Mouse (Mus musculus): ENCODE data around the gene Cul9. TPM values are rescaled to one million over a fixed set of nuclear protein-coding genes. Genes with fewer than 3 reads are reported as not detected.
"Not testable (repeated sequence)": the region's sequence is repeated elsewhere in the genome, so short reads cannot be mapped to it uniquely, and the experiment has no call there.

Gene Cul9
- polyA plus RNA-seq, 1 experiment from 2014 or later, result 2.8 TPM

DNA sequence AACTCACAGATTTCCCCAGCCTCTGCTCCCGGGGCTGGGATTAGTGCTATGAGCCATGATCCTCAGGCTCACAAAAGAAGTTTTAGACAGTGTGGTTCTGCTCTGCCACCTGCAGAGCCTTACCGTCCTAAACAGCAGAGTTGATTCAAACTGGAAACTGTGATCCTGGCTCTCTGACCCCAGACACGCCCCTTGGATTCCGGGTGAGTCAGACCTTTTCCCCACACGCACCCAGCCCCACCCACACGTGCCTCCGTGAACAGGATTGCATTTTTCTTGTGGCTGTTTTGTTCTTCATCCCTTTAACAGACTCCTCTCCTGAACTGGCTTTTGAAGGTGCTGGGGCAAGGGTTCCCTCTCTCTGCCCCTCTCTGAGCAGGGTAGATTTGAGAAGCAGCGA is 48.2 kb downstream of the Cul9 start:
- peaks cover 4% of the 10 kb centered on the region; the same call in 1 of the 2 replicates for H3K4me1 ChIP-seq (ENCODE audit: control insufficient read depth, insufficient read depth, low read length)
- H3K4me2 ChIP-seq (ENCODE audit: low read depth, low read length), result no peak overlapping the region; the same call in 1 of the 2 replicates
- no peak overlapping the region for H3K27ac ChIP-seq (ENCODE audit: low read length)
- ATAC-seq, result no peak
- H3K9me3 ChIP-seq (ENCODE audit: control insufficient read depth, low read length), result no peaks in the 10 kb centered on the region
- no peak overlapping the region; the same call in 1 of the 2 replicates for H3K9ac ChIP-seq (ENCODE audit: low read depth, low read length)
- H3K27me3 ChIP-seq (replicated peaks; ENCODE audit: control insufficient read depth, insufficient read depth, low read length), result no peaks in the 10 kb centered on the region; the same call in 1 of the 2 replicates
- WGBS, result 53% methylated on average over 8 of the region's 8 CpGs
- H3K4me3 ChIP-seq (ENCODE audit: low read length), result no peak overlapping the region
- no peaks in the 10 kb centered on the region for H3K36me3 ChIP-seq (ENCODE audit: control insufficient read depth, insufficient read depth, low read length)

DNA sequence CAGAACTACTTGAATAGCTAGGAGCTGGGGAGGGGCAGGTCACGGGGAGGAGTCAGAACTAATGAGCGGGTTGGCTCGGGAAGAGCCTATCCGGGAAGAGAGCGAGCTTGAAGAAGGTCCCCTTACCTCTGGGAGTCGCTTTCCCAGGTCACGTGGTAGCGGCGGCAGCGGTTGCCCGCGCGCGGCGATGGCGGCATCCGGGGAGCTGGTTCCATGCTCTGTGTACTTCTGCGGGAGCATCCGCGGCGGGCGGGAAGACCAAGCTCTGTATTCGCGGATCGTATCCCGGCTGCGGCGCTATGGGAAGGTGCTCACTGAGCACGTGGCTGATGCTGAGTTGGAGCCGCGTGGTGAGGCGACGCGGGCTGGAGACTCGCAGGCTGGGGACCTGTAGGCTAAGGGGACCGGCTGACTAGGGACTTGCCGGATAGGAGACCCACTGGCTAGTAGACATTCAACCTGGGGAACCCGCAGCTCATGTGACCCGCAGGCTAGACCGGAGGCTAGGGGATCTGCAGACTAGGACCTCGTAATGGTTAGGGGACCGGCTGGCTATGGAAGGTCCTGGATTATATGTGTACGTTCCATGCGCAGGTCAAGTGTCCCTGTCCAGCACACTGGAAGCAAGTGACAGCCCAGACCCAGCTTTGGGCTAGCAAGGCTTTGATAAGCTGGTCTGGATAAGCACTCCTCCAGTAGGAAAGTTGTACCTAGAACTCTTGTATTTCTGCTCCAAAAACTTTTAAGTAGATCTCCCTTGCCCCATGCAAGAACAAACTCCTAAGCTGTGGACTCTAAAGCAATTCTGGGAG is 49.4 kb downstream of the Cul9 start, which contains the start of gene Dnph1:
Gene Dnph1 (plus strand): TSS at position 89 of the 812 bp plus-strand sequence.
- Histone ChIP-seq H3K9ac (ENCODE audit: low read depth, low read length) (peak within 1 kb of the TSS; percentile 82), H3K27me3 (replicated peaks; ENCODE audit: control insufficient read depth, insufficient read depth, low read length) (no peaks in the 10 kb centered on the region; the same call in 1 of the 2 replicates), H3K27ac (ENCODE audit: low read length) (no peak within 1 kb of the TSS), H3K4me3 (ENCODE audit: low read length) (peak within 1 kb of the TSS; percentile 67), H3K4me2 (ENCODE audit: low read depth, low read length) (peak within 1 kb of the TSS; percentile 94), H3K4me1 (ENCODE audit: control insufficient read depth, insufficient read depth, low read length) (peaks cover 4% of the 10 kb centered on the region; the same call in 1 of the 2 replicates), H3K36me3 (ENCODE audit: control insufficient read depth, insufficient read depth, low read length) (no peaks in the 10 kb centered on the region), H3K9me3 (ENCODE audit: control insufficient read depth, low read length) (no peaks in the 10 kb centered on the region)
- WGBS, result under 1% methylated on average over 44 of the region's 44 CpGs
- peak; percentile 97 for ATAC-seq

DNA sequence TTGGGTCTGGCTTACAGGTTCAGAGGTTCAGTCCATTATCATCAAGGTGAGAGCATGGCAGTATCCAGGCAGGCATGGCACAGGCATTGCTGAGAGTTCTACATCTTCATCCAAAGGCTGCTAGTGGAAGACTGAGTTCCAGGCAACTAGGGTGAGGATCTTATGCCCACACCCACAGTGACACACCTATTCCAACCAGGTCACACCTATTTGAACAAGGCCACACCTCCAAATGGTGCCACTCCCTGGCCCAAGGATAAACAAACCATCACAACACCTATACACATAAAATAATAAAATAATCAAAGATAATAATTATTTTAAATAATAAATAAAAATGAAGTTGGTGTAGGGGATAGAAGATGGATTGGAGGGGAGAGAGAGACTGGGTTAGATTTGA is 50.1 kb downstream of the Cul9 start:
- not testable (repeated sequence) for H3K27ac ChIP-seq (ENCODE audit: low read length); H3K9ac ChIP-seq (ENCODE audit: low read depth, low read length); H3K4me2 ChIP-seq (ENCODE audit: low read depth, low read length); H3K4me3 ChIP-seq (ENCODE audit: low read length); H3K4me1 ChIP-seq (ENCODE audit: control insufficient read depth, insufficient read depth, low read length); H3K36me3 ChIP-seq (ENCODE audit: control insufficient read depth, insufficient read depth, low read length); H3K9me3 ChIP-seq (ENCODE audit: control insufficient read depth, low read length); H3K27me3 ChIP-seq (replicated peaks; ENCODE audit: control insufficient read depth, insufficient read depth, low read length)
- ATAC-seq, result 0 out of 2 replicates have a peak, but pooled peaks have one; percentile 3

DNA sequence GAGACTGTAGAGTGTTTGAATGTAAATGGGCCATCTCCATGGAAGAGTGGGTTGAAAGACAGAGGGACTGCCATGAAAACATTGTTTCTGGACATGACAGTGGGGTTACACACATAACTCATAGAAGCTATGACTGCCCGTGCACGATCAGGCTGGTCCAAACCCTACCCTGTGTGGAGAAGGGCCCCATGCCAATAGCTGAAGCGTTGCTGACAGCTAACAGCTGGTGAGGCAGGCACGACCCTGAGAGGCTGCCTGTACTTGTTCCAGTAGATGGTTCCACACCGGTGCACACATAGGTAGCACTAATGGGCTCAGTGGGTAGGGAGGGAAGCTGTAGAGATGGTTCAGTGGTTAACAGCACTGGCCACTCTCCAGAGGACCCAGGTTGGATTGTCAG is 50.7 kb downstream of the Cul9 start:
- Histone ChIP-seq H3K36me3 (ENCODE audit: control insufficient read depth, insufficient read depth, low read length) (no peaks in the 10 kb centered on the region), H3K27ac (ENCODE audit: low read length) (no peak overlapping the region), H3K27me3 (replicated peaks; ENCODE audit: control insufficient read depth, insufficient read depth, low read length) (no peaks in the 10 kb centered on the region; the same call in 1 of the 2 replicates), H3K9ac (ENCODE audit: low read depth, low read length) (no peak overlapping the region), H3K9me3 (ENCODE audit: control insufficient read depth, low read length) (no peaks in the 10 kb centered on the region), H3K4me1 (ENCODE audit: control insufficient read depth, insufficient read depth, low read length) (peaks cover 4% of the 10 kb centered on the region; the same call in 1 of the 2 replicates), H3K4me3 (ENCODE audit: low read length) (no peak overlapping the region), H3K4me2 (ENCODE audit: low read depth, low read length) (no peak overlapping the region)
- ATAC-seq, result no peak
- WGBS, result 79% methylated on average over 5 of the region's 5 CpGs

DNA sequence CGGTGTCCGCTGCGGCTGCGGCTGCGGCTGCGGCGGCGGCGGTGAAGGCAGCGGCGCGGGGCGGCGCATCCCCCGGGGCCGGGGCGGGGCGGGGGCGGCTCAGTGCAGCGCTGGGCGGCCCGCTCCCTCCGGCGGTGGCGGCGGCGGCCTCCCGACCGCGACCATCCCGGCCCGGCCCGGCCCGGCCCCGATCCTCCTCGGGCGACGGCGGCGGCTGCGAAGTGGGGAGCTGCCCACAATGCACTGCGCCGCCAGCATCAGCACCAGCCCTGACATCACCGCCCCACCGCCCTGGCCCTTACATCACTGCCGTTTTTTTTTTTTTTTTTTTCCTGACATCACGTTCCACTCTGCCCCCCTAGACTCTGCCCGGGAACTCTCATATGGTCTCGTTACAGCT is 58.8 kb downstream of the Cul9 start, which contains the start of gene Ttbk1:
Gene Ttbk1 (minus strand): TSS at position 245 of the 400 bp plus-strand sequence.
- H3K9me3 ChIP-seq (ENCODE audit: control insufficient read depth, low read length), result no peaks in the 10 kb centered on the region
- H3K27me3 ChIP-seq (replicated peaks; ENCODE audit: control insufficient read depth, insufficient read depth, low read length), result peaks cover 52% of the 10 kb centered on the region
- peak within 1 kb of the TSS; percentile 48 for H3K9ac ChIP-seq (ENCODE audit: low read depth, low read length)
- 0 out of 2 replicates have a peak, but pooled peaks cover 4% of the 10 kb centered on the region for H3K4me1 ChIP-seq (ENCODE audit: control insufficient read depth, insufficient read depth, low read length)
- peak within 1 kb of the TSS; percentile 45 for H3K4me3 ChIP-seq (ENCODE audit: low read length)
- WGBS, result 2% methylated on average over 23 of the region's 49 CpGs
- H3K36me3 ChIP-seq (ENCODE audit: control insufficient read depth, insufficient read depth, low read length), result no peaks in the 10 kb centered on the region
- H3K4me2 ChIP-seq (ENCODE audit: low read depth, low read length), result peak within 1 kb of the TSS; percentile 77
- 0 out of 2 replicates have a peak, but pooled peaks have one; percentile 22 for ATAC-seq
- no peak within 1 kb of the TSS for H3K27ac ChIP-seq (ENCODE audit: low read length)

DNA sequence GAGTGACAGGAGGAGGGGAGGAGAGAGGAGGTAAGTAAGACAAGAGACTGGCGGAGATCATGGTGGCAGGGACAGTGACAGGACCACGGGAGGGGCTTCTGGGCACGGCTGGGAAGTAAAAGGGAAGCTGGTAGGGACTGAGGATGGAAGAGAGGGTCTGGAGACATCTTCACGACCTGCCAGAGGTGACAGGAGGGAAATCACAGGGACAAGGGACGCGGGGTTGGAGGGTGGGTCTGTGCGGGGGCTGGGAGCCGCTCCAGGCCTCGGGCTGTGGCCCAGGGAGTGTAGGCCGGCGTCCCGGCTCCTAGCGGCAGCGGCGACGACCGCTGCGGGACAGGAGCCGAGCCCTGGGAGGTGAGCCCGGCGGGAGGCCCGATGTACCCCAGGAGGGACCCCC is 59.2 kb downstream of the Cul9 start:
- no peaks in the 10 kb centered on the region for H3K36me3 ChIP-seq (ENCODE audit: control insufficient read depth, insufficient read depth, low read length)
- no peak overlapping the region for H3K27ac ChIP-seq (ENCODE audit: low read length)
- 0 out of 2 replicates have a peak, but pooled peaks have one; percentile 16 for ATAC-seq
- H3K4me1 ChIP-seq (ENCODE audit: control insufficient read depth, insufficient read depth, low read length), result 0 out of 2 replicates have a peak, but pooled peaks cover 4% of the 10 kb centered on the region
- peak overlapping the region; percentile 77 for H3K4me2 ChIP-seq (ENCODE audit: low read depth, low read length)
- peak overlapping the region; percentile 45 for H3K4me3 ChIP-seq (ENCODE audit: low read length)
- H3K9me3 ChIP-seq (ENCODE audit: control insufficient read depth, low read length), result no peaks in the 10 kb centered on the region
- peak overlapping the region; percentile 48 for H3K9ac ChIP-seq (ENCODE audit: low read depth, low read length)
- H3K27me3 ChIP-seq (replicated peaks; ENCODE audit: control insufficient read depth, insufficient read depth, low read length), result peaks cover 52% of the 10 kb centered on the region
- 4% methylated on average over 9 of the region's 22 CpGs for WGBS

DNA sequence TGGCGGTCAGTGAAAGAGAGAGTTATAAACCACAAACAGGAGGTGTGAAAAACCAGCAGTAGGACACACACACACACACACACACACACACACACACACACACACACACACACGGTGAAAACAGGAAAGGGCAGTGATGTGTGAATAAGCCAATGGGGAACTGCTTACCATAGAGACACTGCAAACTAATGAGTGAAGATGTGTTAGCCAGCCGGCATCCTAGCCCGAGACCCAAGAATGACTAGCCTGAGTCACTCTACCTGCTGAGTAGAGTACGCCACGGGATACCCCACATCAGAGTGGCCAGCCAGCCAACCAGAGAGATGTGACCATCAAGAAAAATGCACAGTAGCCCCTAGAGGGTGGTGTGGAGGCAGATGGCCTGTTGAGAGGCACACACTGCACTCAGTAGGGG is 61.7 kb downstream of the Cul9 start:
- peaks cover 58% of the 10 kb centered on the region for H3K27me3 ChIP-seq (replicated peaks; ENCODE audit: control insufficient read depth, insufficient read depth, low read length)

DNA sequence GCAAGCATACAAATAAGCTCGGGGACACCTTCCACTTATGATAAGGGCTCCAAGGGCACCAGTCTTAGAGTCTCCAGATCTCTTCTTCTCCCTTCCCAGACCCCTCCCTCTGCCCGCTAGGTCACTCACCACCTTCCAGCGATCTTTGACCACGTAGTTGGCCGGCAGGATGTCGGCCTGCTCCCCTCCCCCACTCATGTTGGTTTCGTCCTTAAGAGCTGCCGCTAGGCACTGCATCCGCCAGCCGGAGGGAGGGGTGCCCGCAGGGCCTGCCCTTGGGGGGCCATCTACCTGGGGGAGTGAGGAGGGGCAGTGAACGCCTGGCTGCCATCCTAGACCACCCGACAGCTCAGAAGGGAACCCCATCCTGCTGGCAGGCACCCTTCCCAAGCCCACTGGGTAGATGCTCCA is 62.2 kb downstream of the Cul9 start:
- H3K27me3 ChIP-seq (replicated peaks; ENCODE audit: control insufficient read depth, insufficient read depth, low read length), result peaks cover 58% of the 10 kb centered on the region
- H3K27ac ChIP-seq (ENCODE audit: low read length), result no peak overlapping the region
- no peak overlapping the region for H3K9ac ChIP-seq (ENCODE audit: low read depth, low read length)

More for the DNA sequence above, 61.7 kb downstream of the Cul9 start:
- WGBS, result 20% methylated on average over 6 of the region's 6 CpGs
- Histone ChIP-seq H3K4me3 (ENCODE audit: low read length) (no peak overlapping the region), H3K4me1 (ENCODE audit: control insufficient read depth, insufficient read depth, low read length) (0 out of 2 replicates have a peak, but pooled peaks cover 4% of the 10 kb centered on the region), H3K9me3 (ENCODE audit: control insufficient read depth, low read length) (no peaks in the 10 kb centered on the region), H3K36me3 (ENCODE audit: control insufficient read depth, insufficient read depth, low read length) (no peaks in the 10 kb centered on the region), H3K4me2 (ENCODE audit: low read depth, low read length) (peak overlapping the region; percentile 45; the same call in 1 of the 2 replicates), H3K9ac (ENCODE audit: low read depth, low read length) (no peak overlapping the region), H3K27ac (ENCODE audit: low read length) (no peak overlapping the region)
- no peak for ATAC-seq

DNA sequence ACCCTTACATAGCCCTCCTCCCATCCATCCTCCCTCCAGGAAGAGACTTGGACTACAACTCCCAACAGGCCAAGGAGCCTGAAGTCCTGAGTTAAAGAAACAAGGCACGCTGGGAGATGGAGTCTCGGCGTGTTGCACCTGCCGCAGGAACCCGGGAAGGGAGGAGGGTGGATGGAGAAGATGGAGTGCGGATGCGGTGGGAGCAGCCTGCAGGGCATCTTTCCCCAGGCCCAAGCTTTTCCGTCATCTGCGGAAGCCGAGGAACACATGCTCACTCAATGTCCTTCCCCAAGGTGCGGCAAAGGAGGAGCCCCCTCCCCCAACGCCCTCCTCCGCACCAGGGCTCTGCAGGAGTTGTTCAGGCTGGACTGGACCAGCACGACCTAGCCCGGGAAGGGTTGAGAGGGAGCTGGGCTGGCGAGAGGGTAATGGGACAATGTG is 62.6 kb downstream of the Cul9 start:
- no peak overlapping the region for H3K27ac ChIP-seq (ENCODE audit: low read length)
- H3K36me3 ChIP-seq (ENCODE audit: control insufficient read depth, insufficient read depth, low read length), result no peaks in the 10 kb centered on the region
- H3K27me3 ChIP-seq (replicated peaks; ENCODE audit: control insufficient read depth, insufficient read depth, low read length), result peaks cover 57% of the 10 kb centered on the region
- no peaks in the 10 kb centered on the region for H3K9me3 ChIP-seq (ENCODE audit: control insufficient read depth, low read length)
- peak; percentile 67 for ATAC-seq
- 4% methylated on average over 16 of the region's 16 CpGs for WGBS
- no peak overlapping the region for H3K9ac ChIP-seq (ENCODE audit: low read depth, low read length)
- H3K4me2 ChIP-seq (ENCODE audit: low read depth, low read length), result peak overlapping the region; percentile 45
- peak overlapping the region; percentile 40 for H3K4me3 ChIP-seq (ENCODE audit: low read length)
- H3K4me1 ChIP-seq (ENCODE audit: control insufficient read depth, insufficient read depth, low read length), result 0 out of 2 replicates have a peak, but pooled peaks cover 4% of the 10 kb centered on the region

More for the DNA sequence above, 62.2 kb downstream of the Cul9 start:
- 1% methylated on average over 13 of the region's 13 CpGs for WGBS
- no peaks in the 10 kb centered on the region for H3K9me3 ChIP-seq (ENCODE audit: control insufficient read depth, low read length)
- H3K36me3 ChIP-seq (ENCODE audit: control insufficient read depth, insufficient read depth, low read length), result no peaks in the 10 kb centered on the region
- peak overlapping the region; percentile 40 for H3K4me3 ChIP-seq (ENCODE audit: low read length)
- H3K4me1 ChIP-seq (ENCODE audit: control insufficient read depth, insufficient read depth, low read length), result 0 out of 2 replicates have a peak, but pooled peaks cover 4% of the 10 kb centered on the region
- H3K4me2 ChIP-seq (ENCODE audit: low read depth, low read length), result peak overlapping the region; percentile 45
- peak; percentile 55 for ATAC-seq
